Mouse (Mus musculus) cerebellum, postnatal 14 days (tissue): ENCODE results near the gene Prpf8.
A peak's percentile ranks its signal among the peaks of the same experiment; 100 is the strongest.

Experiments
- DNase-seq, 2 experiments: peaks; one replicate each; pipeline ENCODE4 v3.0.0; 2021; ENCODE audit warnings: mixed read lengths in 2 of 2

Prpf8 gene

DNA sequence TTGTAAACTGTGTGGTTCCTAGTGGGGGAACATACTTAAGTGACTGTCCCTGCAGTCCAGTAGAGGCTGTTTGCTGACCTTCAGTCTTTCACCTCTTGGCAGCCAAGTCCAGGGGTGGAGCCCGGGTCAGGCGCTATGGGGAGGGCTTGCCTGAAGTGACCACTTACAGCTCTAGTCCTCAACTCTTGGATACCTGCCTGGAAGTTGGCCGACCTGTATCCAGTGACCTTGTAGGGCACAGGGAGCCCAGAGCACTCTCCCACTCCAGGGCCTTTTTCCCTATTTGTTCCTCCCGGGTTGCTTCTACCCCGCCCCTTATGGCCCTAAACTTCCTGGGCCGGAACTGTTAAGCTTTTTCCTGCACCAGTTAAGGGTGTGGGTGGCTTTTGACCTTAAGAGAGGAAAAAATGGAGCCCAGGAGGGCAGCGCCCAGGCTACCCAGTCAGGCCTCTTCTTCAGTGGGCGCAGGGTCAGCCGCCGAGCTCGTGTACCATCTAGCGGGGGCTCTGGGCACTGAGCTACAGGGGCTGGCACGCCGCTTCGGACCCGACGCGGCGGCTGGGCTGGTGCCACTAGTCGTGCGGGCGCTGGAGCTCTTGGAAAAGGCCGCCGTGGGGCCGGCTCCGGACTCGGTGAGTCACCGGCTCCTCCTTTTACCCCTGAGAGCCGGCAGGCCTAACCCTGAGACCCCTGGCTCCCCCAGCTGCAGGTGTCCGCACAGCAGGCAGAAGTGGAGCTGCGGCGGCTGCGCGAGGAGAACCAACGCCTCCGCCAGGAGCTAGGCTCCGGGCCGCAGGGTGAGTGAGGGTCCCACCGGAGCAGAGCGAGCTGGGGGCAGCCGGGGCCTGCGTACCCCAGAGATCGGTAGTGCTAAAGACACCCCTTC lies 23.4 kb downstream of the Prpf8 start, which contains the start of gene Rilp:
Rilp (plus strand) TSS at position 354 of the 886 bp plus-strand sequence.
- peak; percentile 86 to 88 for DNase-seq

GRCm38 (mm10) chr11:75510627-75510993 lies 24.0 kb downstream of the Prpf8 start:
- peak; percentile 96 to 99 for DNase-seq

DNA sequence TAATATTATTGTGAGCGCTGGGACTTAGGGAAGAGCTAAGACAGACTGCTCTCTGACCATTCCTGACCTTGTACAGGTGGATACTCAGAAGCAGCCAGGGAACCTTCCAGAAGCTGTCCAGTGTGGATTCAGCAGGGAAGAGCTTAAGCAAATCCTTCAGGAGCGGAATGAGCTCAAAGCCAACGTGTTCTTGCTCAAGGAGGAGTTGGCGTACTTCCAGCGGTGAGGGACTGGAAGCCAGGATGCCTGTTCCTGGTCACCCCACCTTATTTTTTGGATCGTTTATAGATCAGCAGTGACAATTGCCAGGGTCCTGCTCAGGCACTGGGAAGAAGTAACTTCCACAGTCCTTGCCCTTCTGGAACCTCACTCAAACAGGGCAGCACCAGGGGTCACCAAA lies 24.6 kb downstream of the Prpf8 start:
- DNase-seq: peak; percentile 74 to 87

DNA sequence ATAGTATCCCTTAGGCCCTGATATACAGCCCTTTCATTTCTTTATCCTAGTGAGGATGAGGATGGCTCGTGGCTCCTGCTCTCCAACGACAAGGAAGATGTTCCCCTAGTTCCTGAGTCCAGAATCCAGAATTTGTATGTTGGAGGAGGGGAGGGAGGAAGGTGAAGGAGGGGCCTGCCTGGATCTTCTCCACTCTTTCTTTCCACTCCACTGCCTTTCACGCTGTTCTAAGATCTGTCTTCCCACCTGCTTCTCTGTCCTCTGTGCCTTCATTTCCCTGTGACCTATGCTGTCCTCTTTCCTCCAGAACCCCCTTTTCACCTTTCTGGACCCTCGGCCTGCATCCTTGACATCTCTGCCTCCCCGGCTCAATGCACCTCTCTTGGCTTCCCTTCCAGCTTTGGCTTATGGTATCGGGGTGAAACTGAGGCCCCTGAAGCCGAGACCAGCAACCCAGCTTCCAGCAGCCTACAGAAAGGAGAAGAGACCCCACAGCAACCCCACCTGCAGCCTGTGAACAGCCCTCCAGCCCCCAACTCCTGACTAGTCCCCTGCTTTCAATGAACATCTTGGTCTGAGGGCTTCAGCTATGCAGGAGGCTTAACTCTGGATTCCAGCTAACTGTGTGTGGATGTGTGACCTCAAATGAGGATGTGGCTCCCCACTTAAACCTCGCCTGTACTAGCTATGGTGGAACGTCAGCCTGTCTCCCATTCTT lies 25.8 kb downstream of the Prpf8 start:
- DNase-seq: peak; percentile 49 to 51

GRCm38 (mm10) chr11:75513336-75513735 lies 26.7 kb downstream of the Prpf8 start, which contains the start of gene Scarf1:
Scarf1 (plus strand) TSS chr11:75513540.
- DNase-seq: no peak

DNA sequence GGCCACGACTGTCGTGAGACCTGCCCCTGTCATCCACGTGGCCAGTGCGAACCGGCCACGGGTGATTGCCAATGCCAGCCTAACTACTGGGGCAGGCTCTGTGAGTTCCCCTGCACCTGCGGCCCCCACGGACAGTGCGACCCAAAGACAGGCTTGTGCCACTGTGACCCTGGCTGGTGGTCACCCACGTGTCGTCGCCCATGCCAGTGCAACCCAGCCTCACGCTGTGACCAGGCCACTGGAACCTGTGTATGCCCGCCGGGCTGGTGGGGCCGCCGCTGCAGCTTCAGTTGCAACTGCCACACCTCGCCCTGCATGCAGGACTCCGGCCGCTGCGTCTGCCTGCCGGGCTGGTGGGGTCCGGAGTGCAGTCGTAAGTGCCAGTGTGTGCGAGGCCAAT lies 28.6 kb downstream of the Prpf8 start:
- no peak for DNase-seq

DNA sequence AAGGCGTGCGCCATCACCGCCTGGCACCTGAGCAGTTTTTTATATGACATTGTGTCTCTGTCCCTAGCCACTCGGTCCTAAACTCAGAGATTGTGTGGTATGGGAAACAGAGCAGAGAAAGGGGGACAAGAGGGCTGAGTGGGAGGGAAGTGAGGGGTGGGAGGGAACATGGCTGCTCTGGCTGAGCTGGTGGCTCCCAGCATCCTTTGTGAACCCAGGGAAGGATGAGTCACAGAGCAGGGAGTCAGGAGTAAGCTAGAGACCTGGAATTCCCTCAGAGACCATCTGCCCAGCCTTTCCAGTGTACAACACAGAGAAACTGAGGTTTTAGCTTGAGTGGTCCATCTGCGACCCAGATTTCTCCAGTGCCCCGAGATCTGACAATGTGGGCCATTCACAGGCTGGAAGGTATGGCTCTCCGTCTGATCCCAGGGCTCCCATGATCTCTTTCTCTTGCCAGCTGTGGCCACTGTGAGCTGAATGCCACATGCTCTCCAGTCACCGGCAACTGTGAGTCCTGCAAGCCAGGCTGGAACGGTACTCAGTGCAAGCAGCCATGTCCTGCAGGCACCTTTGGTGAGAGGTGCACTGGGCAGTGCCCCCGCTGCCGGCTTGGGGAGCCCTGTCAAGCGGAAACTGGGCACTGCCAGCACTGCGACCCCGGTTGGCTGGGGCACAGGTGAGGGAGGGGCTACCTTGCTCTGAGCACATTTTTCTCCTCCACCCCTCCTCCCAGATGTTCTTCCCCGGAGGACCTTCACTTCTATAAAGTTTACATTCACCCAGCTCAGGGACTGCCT lies 33.4 kb downstream of the Prpf8 start:
- no peak for DNase-seq

GRCm38 (mm10) chr11:75521609-75522008 lies 35.0 kb downstream of the Prpf8 start:
- no peak for DNase-seq

DNA sequence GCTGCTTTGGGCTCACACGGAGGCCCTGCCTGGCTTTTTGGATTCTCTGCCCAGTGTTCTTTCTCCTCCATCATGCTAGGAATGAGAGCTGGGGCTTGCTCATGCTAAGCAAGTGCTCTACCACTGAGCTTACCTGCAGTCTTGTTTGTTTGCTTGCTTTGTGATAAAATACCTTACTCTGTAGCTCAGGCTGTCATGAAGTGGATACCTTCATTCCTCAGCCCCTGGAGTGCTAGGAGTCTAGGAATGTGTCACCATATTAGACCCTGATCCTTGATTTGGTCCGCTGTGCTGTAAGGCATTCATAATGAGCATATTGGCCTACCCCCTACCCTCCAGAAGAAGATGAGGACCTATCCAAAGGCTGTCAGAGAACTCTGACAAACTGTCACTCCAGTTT lies 36.2 kb downstream of the Prpf8 start:
- DNase-seq: no peak

DNA sequence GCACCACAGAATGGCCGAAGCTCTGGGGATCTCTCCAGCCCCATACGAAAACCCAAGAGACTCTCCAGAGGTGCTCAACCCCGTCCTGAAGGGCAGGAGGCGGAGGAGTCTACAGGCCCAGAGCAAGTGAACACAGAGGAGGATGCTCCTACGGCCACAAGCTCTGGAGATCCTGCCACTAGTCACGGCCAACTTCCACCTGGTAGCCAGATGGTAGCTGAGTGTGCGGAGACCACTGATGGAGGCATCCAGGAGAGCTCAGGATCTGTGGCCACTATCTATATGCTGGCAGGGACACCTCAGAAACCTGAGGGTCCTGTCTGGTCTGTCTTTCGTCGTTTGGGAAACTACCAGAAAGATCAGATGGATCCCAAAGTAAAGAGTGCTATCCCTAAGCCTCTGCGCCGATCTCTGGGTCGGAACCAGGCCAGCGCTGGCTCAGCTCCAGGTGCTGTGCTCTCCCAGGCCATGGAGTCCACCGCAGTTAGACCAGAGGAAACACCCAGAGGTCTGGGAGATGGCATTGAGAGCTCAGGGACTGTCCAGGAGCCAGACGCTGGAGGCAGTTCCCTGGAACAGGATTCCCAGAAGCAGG lies 39.0 kb downstream of the Prpf8 start:
- DNase-seq: peak; percentile 62 to 68

DNA sequence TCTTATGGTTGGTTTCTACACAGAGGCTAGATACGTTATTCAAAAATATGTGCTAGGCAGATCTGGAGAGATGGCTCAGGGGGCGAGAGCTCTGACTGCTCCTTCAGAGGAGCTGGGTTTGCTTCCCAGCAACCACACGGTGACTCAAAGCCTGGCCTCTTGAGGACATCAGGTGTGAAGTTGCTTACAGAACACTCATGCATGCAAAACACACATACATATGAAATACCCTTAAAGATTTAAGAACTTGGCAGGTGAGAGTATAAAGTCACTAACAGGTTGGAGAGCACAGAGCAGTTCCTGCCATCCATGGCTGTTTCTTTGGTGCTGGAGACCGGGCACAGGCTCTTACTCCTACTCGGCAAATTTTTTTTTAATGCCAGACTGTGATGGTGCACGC lies 40.3 kb downstream of the Prpf8 start:
- DNase-seq: no peak

DNA sequence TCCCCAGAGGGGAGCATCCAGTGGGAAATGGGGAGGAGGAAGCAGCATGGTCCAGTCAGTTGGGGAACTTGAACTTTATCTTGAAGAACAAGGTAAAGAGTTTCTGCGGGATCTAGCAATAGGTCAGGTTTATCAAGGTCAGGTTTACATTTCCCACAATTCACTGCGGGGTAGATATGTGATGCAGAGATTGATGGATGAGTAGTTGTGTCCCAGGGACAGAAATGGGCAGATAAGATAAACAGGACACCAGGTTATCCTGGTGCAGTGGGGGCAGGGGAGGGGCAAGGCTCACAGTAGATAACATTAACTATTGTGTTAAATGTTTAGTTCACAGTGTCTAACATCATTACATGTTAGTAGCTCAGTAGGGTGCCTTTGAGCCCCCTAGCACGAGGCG lies 43.2 kb downstream of the Prpf8 start:
- DNase-seq: no peak

- DNase-seq: peak; percentile 100
These were observed 43.7 kb downstream of the Prpf8 start for GRCm38 (mm10) chr11:75530325-75530724.

- peak in 1 of 2 experiments; percentile 64 for DNase-seq
These were observed 44.3 kb downstream of the Prpf8 start for GRCm38 (mm10) chr11:75530845-75531373.

DNA sequence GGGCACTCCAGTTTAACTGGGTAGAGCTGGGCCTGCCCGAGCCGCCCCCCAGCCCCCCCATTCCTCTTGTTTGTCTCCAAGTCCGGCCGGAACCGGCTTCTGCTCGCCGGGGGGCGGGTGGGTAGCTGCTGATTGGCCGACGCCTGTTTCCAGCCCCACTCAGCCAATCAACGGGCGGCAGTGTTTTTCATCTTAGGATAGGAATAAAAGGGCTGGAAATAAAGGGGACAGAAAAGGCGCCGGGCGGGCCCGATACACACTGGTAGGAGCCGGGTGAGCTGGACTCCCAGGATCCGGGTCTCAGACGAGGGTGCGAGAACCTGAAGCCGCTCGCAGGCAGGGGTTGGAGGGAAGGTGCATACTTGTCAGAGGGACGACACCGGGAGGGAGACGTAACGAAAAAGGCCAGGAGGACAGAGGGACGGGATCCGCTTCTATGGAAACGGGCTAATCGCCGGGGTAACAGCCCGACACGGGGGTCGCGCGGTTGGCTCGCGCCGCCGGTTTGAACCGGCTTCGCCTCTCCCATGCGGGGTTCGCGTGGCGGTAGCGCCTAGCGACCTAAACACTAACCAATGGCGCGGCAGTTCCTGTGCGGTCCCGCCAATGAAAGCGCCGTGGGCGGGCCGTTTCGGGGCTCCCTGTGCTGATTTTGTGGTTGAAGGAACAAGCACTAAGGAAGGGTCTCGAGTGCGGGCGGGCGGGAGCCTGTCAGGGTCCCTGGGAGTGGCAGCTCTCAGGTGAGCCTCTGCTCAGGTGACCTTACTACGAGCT lies 45.0 kb downstream of the Prpf8 start, which contains the start of gene Slc43a2:
Slc43a2 (plus strand) TSS at position 226 of the 774 bp plus-strand sequence.
- DNase-seq: peak; percentile 99

DNA sequence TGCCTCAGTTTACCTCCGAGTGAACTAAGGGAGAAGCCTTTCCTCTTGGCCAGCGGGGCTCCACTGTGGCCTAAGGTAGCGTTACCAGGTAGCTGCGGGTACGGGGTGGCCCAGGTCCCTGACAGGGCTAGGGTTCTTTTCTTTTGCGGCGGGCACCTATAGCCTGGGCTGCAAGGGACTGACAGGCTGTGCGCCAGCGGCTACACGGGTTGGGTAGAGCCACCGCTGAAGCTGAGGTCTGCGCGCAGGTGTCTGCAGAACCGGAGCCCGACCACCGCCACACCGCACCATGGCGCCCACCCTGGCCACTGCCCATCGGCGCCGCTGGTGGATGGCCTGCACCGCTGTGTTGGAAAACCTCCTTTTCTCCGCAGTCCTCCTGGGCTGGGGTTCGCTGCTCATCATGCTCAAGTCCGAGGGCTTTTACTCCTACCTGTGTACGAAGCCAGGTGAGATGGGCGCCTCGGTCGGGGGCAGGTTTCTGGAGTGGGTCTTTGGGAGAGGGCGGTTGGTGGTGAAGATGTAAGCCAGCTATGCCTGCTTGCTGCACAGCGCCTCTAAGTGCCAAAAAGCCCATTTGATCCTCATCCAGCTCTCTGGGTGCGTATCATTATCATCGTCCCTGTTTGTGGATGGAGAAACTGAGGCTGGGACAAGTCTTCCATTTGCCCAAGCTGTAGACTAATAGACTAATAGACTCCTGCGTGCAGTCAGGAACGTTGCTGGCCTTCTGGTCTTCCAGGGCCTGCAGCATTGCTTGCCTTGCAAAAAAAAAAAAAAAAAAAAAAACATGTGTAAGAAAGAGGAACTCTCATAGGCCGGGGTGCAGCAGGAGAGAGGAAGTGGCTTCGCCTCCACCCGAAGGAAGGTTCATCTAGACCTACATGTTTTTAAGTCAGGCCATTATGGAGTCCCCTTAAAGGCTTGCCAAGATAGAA lies 46.0 kb downstream of the Prpf8 start:
- peak; percentile 70 to 71 for DNase-seq

- peak in 1 of 2 experiments; percentile 37 for DNase-seq
These were observed 46.8 kb downstream of the Prpf8 start for GRCm38 (mm10) chr11:75533314-75534015.

GRCm38 (mm10) chr11:75534286-75535033 lies 47.8 kb downstream of the Prpf8 start:
- DNase-seq: peak in 1 of 2 experiments; percentile 65
